Mouse (Mus musculus): ENCODE measurements at regions not wholly inside any gene's neighbourhood (a gene's known extent, or its start where the extent isn't known, plus 50 kb on each side); places are given as distances from the start of the nearest gene placed in this dataset.

DNA sequence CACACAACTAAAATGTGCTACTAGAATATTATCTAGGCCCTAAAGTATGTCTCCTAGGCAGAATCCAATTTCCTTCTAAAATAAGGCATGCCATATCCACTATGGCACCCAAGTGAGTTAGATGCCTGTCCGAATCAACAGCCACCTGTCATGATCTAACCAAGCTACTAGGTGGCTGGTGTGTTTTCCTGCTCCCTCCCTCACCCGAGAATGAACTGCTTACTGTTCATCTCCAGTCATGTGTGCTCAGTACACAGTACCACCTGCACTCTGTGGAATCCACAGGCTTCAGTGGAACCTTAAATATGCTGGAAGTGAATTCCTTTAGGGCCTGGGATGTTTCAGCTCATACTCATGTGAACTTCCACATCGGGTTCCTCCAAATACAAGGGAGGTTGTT is 121.2 kb upstream of the Zfand5 start:
- TF ChIP-seq POLR2A (IDR thresholded peaks at IDR 0.05; ENCODE audit: extremely low read depth, insufficient read depth, low read length) (no peak), CTCF (IDR thresholded peaks at IDR 0.05; ENCODE audit: extremely low read depth, insufficient read depth, low read length) (no peak)

Data from cortical plate, adult 2 months (tissue).